Mouse (Mus musculus): ENCODE data around the gene Cnksr3. TPM values are rescaled to one million over a fixed set of nuclear protein-coding genes. Genes with fewer than 3 reads are reported as not detected.

Cnksr3 gene
- polyA plus RNA-seq, 1 experiment from 2014 or later = 3.4 TPM

DNA sequence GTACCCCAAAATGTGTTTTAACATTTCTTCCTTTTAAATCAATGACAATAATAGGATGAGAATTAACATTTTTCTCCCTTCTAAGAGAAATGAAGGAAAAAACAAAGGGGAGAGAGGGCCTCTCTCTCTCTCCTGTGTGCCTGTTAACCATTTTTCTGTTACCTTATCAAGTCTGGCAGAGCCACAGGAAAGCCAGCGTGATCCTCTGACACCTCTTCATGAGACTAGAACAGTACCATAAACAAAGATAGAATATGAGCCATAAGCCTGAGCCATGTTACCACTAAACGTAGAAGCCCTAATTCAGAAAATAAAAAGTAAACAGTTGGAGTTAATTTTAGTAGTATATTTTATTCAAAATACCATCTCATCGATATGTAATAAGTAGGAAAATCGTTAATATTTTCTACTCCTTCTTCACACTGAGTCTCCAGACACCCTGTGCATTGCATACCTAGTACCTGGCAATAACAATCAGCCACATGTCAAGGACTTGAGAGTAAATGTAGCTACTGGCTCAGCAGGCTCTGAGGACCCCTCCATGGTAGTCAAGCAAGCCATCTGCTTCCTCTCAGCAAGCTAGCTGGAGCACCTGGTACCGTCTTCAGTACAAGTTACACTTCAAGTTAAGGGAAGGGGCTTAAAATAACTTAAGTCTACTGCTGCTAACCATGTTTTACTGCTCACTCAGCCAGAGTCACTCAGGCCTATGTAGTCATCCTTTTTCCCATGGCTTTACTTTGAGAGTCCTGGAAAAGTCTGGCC lies 2.2 kb downstream of the Cnksr3 start:
- Histone ChIP-seq H3K36me3 (no peaks in the 10 kb centered on the region), H3K4me1 (replicated peaks) (peaks cover 22% of the 10 kb centered on the region), H3K4me3 (peak overlapping the region; percentile 76), H3K9me3 (no peaks in the 10 kb centered on the region), H3K27me3 (peaks cover 3% of the 10 kb centered on the region; the same call in 1 of the 2 replicates), H3K4me2 (peak overlapping the region; percentile 99), H3K9ac (peak overlapping the region; percentile 79; the same call in 1 of the 2 replicates), H3K27ac (no peak overlapping the region)
- ATAC-seq (ENCODE audit: low FRiP score) = no peak
- 77% methylated on average over 5 of the region's 5 CpGs for WGBS

DNA sequence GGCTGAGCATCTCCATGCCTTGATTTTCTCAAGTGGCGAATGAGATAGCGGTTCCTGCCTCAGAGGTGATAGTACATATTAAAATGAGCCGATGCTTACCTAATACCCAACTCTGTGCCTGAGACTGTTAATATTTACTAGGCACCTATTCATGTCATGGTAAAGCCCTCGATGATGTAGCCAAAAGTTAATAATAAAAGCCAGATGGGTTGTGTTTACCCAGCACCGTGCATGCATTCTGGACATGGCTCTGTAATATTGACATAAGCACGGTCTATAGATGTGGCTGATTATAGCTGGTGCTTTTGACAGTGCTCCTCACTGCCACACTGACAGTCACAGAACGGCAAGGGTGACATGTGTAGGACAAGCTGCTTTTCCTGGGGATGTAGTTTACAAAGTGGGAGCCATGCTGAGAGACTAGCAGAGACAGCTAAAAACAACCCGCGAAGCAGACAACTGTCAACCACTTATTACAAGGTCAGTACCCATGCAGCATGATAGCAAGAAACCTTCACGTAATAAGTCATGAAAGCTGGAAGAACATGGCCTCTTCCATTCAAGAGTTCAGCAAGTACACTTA lies 3.1 kb downstream of the Cnksr3 start:
- WGBS = 85% methylated on average over 10 of the region's 10 CpGs

DNA sequence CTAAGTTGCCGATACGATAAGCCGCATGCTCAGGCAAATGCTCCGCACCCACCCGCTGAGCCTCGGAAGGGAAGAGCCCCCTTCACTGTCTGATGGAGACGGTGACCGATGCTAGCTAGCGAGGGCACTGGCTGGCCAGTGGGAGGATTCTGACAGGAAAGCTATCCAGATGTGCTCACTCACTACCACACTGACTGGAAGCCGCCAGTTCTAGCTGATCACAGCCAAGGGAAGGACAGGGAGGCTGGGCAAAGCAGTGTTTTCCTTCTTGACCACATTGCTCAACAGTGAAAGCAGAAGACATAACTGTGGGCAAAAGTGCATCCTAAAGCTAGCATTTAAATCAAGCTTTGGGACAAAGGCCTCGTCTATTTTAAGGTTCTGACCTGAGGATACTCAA lies 4.7 kb downstream of the Cnksr3 start:
- ATAC-seq (ENCODE audit: low FRiP score) = no peak
- peaks cover 13% of the 10 kb centered on the region for H3K4me1 ChIP-seq (replicated peaks)
- H3K9me3 ChIP-seq = no peaks in the 10 kb centered on the region
- H3K4me2 ChIP-seq = no peak overlapping the region
- H3K9ac ChIP-seq = no peak overlapping the region
- H3K27ac ChIP-seq = no peak overlapping the region
- no peaks in the 10 kb centered on the region for H3K36me3 ChIP-seq
- peaks cover 3% of the 10 kb centered on the region; the same call in 1 of the 2 replicates for H3K27me3 ChIP-seq
- no peak overlapping the region for H3K4me3 ChIP-seq
- WGBS = 76% methylated on average over 11 of the region's 11 CpGs

More for the DNA sequence above, 3.1 kb downstream of the Cnksr3 start:
- Histone ChIP-seq H3K4me3 (no peak overlapping the region), H3K4me2 (no peak overlapping the region), H3K27me3 (peaks cover 3% of the 10 kb centered on the region; the same call in 1 of the 2 replicates), H3K36me3 (no peaks in the 10 kb centered on the region), H3K9ac (no peak overlapping the region), H3K27ac (no peak overlapping the region), H3K4me1 (replicated peaks) (peaks cover 22% of the 10 kb centered on the region), H3K9me3 (no peaks in the 10 kb centered on the region)
- ATAC-seq (ENCODE audit: low FRiP score) = no peak

DNA sequence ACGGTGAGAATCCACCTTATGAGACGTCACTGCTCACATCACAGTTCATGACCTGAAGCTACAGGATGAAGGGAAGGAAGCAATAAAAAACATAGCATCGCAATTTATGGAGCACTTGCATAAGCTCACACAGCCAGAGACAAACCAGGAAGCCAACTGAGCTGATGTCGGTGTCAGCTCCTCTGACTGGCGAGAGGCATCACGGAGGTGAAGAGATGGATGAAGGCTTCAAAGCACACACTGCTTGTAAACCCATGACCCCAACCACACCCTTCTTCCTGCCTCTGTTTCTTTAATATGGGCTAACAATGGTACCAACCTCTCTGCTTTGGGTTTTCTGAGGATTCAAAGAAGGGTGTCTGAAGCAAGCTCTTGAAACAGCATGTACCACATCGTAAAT lies 5.5 kb downstream of the Cnksr3 start:
- Histone ChIP-seq H3K27ac (no peak overlapping the region), H3K36me3 (no peaks in the 10 kb centered on the region), H3K9ac (no peak overlapping the region), H3K4me1 (replicated peaks) (peaks cover 13% of the 10 kb centered on the region), H3K4me2 (no peak overlapping the region), H3K9me3 (no peaks in the 10 kb centered on the region), H3K4me3 (no peak overlapping the region), H3K27me3 (peaks cover 3% of the 10 kb centered on the region; the same call in 1 of the 2 replicates)
- no peak for ATAC-seq (ENCODE audit: low FRiP score)
- WGBS = 89% methylated on average over 7 of the region's 7 CpGs

DNA sequence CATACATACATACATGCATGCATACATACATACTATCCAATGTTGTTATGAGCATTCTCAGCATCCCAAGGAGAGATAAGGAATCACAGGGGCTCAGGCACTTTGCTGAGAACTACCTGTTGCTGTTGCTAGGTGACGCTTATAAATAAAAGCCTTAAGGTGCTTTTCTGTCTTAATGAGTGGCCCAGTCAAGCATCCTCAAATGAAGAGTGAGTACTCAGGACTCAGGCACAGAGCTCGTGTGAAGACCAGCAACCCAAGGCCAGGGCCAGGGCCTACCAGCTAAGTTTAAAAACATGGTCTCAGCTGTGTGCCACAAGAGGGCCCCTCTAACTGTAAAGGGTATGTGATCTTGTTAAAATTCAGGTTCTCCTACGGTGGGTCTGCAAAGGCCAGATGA lies 6.5 kb downstream of the Cnksr3 start:
- ATAC-seq (ENCODE audit: low FRiP score) = no peak
- Histone ChIP-seq H3K27me3 (no peaks in the 10 kb centered on the region), H3K4me1 (replicated peaks) (peaks cover 9% of the 10 kb centered on the region), H3K36me3 (no peaks in the 10 kb centered on the region), H3K9me3 (no peaks in the 10 kb centered on the region), H3K4me3 (no peak overlapping the region), H3K4me2 (no peak overlapping the region), H3K27ac (no peak overlapping the region), H3K9ac (no peak overlapping the region)
- 79% methylated on average over 3 of the region's 3 CpGs for WGBS

DNA sequence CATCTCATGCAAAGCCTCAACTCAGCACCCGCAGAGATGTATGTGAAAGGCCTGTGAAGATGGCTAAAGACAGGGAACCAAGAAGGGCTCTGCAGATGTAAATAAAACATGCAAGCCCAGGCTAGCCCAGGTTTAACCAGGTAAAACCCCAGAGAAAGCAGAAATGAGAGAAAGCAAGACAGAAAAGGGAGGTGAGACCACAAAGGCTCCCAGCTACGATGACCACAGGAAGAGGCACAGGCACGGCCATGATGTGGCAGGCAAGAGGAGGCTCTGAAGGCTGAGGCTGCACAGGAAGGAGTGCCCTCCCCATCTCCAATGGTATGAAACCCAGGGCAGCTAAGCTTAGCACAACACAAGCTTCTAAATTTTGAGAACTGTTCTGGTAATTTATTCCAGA lies 7.1 kb downstream of the Cnksr3 start:
- Histone ChIP-seq H3K27me3 (no peaks in the 10 kb centered on the region), H3K4me3 (no peak overlapping the region), H3K36me3 (no peaks in the 10 kb centered on the region), H3K4me1 (replicated peaks) (peaks cover 3% of the 10 kb centered on the region), H3K9ac (no peak overlapping the region), H3K9me3 (no peaks in the 10 kb centered on the region), H3K27ac (no peak overlapping the region), H3K4me2 (no peak overlapping the region)
- WGBS = 89% methylated on average over 3 of the region's 3 CpGs
- no peak for ATAC-seq (ENCODE audit: low FRiP score)

DNA sequence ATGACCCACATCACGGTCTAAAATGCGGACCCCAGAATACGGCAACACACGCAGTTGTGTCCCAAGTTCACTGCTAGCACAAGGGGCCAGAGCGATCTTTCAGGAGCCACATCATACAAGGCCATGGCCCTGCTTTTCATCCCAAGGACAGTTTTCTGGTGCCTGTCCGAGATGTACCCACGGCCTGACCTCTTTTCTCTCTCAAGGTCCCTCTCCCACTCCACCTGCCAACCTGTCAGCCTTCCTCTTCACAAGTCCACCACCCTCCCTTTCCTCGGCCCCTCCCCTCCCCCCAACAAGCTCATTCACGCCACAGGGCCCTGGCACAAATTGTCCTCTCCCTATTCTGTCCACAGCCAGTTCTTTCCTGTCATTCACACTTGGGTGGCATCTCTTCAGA lies 9.5 kb downstream of the Cnksr3 start:
- H3K4me3 ChIP-seq = no peak overlapping the region
- peaks cover 2% of the 10 kb centered on the region; the same call in 1 of the 2 replicates for H3K4me1 ChIP-seq (replicated peaks)
- no peak overlapping the region for H3K9ac ChIP-seq
- no peaks in the 10 kb centered on the region for H3K27me3 ChIP-seq
- ATAC-seq (ENCODE audit: low FRiP score) = no peak
- WGBS = 93% methylated on average over 9 of the region's 9 CpGs
- no peaks in the 10 kb centered on the region for H3K9me3 ChIP-seq
- no peak overlapping the region for H3K27ac ChIP-seq
- H3K36me3 ChIP-seq = no peaks in the 10 kb centered on the region
- no peak overlapping the region for H3K4me2 ChIP-seq

DNA sequence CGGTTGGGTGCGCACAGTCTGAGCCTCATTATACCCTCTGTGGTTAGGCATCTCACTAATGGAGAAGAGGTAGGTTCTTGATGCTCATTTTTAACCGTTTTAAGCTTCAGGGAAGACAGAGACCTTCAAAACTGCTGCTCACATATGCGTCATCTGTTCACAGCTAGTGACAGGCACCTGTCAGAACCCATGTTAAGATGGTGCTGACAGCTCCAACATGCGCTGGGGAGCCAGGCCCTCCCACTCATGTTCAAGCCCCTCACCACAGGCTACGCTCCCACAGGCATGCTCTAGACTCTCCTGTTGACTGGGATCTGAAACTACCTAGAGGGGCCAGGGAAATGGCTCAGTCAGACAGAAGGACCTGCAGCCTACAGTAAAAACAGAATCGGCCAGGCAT lies 11.4 kb downstream of the Cnksr3 start:
- WGBS = 89% methylated on average over 7 of the region's 7 CpGs
- Histone ChIP-seq H3K9me3 (no peaks in the 10 kb centered on the region), H3K4me3 (no peak overlapping the region), H3K27me3 (no peaks in the 10 kb centered on the region), H3K36me3 (no peaks in the 10 kb centered on the region), H3K9ac (no peak overlapping the region), H3K4me1 (replicated peaks) (peaks cover 7% of the 10 kb centered on the region), H3K27ac (no peak overlapping the region), H3K4me2 (no peak overlapping the region)
- no peak for ATAC-seq (ENCODE audit: low FRiP score)

DNA sequence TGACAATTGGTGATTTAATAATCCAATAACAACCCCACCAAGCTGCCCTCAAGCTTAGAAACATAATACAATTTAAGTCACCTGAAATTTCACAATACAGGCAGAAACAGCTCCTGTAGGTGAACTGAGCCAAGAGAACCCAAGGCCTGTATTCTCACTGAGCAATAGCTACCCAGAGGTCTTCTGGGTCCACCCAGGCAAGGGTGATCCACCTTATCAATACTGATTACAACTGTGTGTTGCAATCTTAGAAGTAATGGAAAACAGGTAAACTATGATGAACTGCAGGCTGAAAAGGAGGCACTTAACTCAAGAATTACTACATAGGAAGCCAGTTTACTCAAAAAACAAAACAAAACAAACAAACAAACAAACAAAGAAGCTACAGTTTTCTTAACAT lies 13.8 kb downstream of the Cnksr3 start:
- H3K9ac ChIP-seq = no peak overlapping the region
- H3K27me3 ChIP-seq = no peaks in the 10 kb centered on the region
- H3K4me3 ChIP-seq = no peak overlapping the region
- no peaks in the 10 kb centered on the region for H3K9me3 ChIP-seq
- H3K4me2 ChIP-seq = no peak overlapping the region
- H3K27ac ChIP-seq = no peak overlapping the region
- no peaks in the 10 kb centered on the region for H3K36me3 ChIP-seq
- ATAC-seq (ENCODE audit: low FRiP score) = no peak
- peaks cover 7% of the 10 kb centered on the region for H3K4me1 ChIP-seq (replicated peaks)

DNA sequence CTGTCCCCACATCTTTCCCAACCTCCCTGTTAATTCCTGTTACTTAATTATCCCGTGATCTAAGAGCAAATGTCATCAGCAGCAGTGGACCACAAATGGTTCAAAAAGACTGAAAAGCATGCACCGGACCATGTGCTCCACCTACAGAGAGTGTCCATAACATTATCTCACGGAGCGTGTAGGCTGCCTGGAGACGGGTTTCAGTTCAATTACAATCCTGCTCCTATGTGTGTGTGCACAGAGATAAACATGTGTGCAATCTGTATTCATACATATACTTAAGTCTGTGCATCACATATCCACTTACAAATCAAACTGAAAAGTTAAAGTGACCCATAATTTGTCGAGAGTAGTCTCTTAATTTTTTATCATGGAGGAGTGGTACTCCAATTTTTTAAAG lies 14.3 kb downstream of the Cnksr3 start:
- Histone ChIP-seq H3K27ac (no peak overlapping the region), H3K36me3 (no peaks in the 10 kb centered on the region), H3K27me3 (no peaks in the 10 kb centered on the region), H3K4me1 (replicated peaks) (peaks cover 7% of the 10 kb centered on the region), H3K9ac (no peak overlapping the region), H3K9me3 (no peaks in the 10 kb centered on the region), H3K4me3 (no peak overlapping the region), H3K4me2 (no peak overlapping the region)
- ATAC-seq (ENCODE audit: low FRiP score) = no peak
- 86% methylated on average over 6 of the region's 6 CpGs for WGBS

DNA sequence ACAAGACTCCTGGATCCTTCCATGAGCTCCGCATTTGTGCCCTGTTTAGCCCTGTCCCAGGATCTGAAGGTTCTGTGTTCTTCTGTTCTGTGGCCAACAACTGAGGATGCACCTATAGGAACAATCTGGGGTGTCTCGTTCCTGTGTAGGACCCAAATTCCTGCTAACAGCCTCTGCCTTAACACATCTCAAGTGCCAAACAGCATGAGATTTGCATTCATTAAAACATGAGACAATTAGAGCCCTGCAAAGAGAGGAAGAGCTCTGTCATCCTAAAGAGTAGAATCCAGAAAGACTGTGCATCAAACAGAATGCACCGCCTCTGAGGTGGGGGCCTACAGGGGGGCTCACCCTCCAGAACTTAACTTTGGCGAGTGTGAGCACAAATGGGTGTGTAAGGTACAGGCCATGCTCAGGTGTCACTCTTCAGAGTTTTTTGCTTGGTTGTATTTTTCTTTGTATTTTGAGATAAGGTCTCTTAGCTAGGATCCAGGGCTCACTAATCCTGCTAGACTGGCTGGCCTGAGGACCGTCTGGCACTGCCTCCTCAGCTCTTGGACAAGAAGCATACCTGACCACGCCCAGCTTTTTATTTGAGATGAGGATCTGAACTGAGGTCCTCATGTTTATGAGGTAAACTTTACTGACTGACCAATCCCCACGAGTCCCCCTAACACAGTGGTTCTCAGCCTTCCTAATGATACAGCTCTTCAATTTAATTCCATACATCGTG lies 15.2 kb downstream of the Cnksr3 start:
- H3K27ac ChIP-seq = no peak overlapping the region
- 85% methylated on average over 8 of the region's 8 CpGs for WGBS
- no peaks in the 10 kb centered on the region for H3K9me3 ChIP-seq
- H3K4me3 ChIP-seq = no peak overlapping the region
- no peak overlapping the region for H3K4me2 ChIP-seq
- H3K4me1 ChIP-seq (replicated peaks) = peaks cover 11% of the 10 kb centered on the region
- no peak for ATAC-seq (ENCODE audit: low FRiP score)
- no peaks in the 10 kb centered on the region for H3K27me3 ChIP-seq
- no peaks in the 10 kb centered on the region for H3K36me3 ChIP-seq
- H3K9ac ChIP-seq = no peak overlapping the region

DNA sequence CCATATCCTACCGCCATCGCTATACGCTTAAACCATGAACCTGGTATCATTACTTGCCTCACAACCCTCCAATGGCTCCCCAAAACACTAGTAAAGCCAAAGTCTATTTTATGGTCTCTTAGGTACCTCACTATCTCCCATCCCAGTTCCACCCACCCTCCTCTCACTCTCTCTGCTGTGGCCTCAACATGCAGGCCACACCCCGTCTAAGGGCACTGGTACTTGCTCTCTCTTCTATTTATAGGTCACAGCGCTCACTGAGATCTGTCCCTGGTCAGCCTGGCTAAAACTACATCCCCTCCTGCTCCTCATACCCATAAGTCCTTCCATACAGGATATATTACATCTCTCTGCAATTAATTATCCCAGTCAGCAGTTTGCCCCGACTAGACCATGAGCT lies 16.1 kb downstream of the Cnksr3 start:
- Histone ChIP-seq H3K4me3 (no peak overlapping the region), H3K4me2 (no peak overlapping the region), H3K36me3 (no peaks in the 10 kb centered on the region), H3K9me3 (no peaks in the 10 kb centered on the region), H3K9ac (no peak overlapping the region), H3K27ac (no peak overlapping the region), H3K27me3 (no peaks in the 10 kb centered on the region), H3K4me1 (replicated peaks) (peaks cover 11% of the 10 kb centered on the region)
- no peak for ATAC-seq (ENCODE audit: low FRiP score)
- 85% methylated on average over 6 of the region's 6 CpGs for WGBS
